Mouse (Mus musculus) ES-CJ7 (cell line): ENCODE data around the gene Tcea3.

ENCODE experiments used
- DNase-seq: peaks from one replicate; pipeline ENCODE4 v3.0.0; 2011; ENCODE audit warnings: low read depth, low spot score

Tcea3 gene

DNA sequence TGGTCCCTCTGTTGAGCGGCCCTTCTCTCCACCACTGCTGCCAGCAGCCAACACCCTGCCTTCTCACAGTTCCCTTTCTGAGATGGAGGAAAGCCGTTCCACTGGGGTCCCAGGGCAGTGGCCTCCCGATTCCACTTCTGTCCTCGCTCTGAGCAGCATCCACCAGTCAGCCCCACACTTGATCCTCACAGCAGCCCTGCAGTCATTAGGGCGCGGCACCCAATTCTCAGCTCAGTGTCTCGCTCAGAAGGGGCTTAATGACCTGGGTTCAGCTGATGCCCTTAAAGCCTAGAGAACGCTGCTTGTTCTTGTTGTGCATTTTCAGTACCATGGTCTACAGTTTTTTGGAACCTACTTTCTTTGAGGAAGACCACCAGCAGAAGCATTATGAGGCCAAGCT is 33.6 kb downstream of the Tcea3 start:
- DNase-seq, result no peak

- DNase-seq, result no peak
Observed at GRCm38 (mm10) chr4:136281611-136282010, 34.1 kb downstream of the Tcea3 start.

DNA sequence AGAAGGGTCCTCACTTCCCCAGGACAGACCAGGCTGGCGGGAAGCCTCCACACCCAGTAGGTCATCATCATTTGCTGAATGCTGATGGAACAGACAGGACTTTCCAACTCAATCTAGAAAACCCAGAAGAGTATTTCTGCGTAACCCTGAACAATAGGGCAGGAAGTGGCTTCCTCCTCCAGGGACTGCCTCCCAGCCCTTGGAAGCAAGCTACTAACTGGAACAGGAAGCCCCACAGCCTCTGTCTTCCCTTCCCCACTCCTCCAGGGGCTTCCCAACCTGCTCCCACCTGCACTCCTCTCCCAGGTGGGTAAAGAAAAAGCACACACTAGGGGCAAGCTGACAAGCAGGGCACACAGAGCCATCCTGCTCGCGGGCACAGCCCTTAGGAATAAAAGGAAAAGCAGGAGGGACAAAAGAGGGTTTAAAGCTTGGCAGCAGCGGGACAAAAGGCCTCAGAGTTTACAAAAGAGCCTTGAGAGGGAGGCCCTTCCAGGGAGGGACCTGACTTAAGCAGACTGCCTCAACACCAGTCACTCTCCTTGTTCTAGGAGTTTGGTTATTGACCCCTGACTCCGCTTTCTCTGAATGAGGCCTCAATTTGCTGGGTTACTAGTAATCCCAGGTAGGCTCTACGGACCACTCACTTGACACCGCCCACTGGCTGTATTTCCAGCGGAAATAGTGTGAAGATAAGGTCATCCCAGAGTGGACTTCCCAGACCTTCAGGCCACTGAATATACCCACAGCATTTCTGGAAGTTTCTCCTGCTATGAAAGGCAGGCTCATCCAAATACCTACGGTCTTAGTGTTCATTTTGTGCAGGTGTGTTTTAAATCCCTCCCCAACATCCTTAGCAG is 35.3 kb downstream of the Tcea3 start:
- no peak for DNase-seq

- DNase-seq, result no peak
Observed at GRCm38 (mm10) chr4:136283783-136284182, 36.3 kb downstream of the Tcea3 start.

GRCm38 (mm10) chr4:136284455-136284854 is 36.9 kb downstream of the Tcea3 start, which contains the start of gene Zfp46:
Gene Zfp46 (plus strand): TSS chr4:136284683.
- DNase-seq, result no peak

DNA sequence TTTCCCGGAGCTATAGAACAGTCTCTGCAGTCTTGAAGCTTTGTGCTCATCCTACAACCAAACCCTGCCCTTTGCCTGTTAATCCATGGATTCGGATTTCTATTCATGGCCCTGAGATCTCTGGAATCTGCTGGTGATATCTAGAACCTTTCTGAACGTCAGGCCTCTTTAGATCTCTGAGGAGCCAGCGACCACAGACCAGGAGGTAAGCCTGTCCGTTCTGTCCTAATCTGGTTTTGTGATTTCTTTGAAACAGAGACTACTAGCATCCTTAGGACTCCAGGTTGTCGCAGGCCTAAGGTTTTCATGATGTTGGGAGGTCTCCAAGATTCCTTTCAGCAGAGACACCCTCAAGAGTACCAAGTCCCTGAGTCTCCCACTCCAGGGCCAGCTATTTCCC is 37.4 kb downstream of the Tcea3 start:
- no peak for DNase-seq

- peak; percentile 95 for DNase-seq
Observed at GRCm38 (mm10) chr4:136285348-136285810, 37.9 kb downstream of the Tcea3 start.

- DNase-seq, result peak; percentile 96
Observed at GRCm38 (mm10) chr4:136285811-136286371, 38.4 kb downstream of the Tcea3 start.

GRCm38 (mm10) chr4:136289918-136290780 is 42.6 kb downstream of the Tcea3 start:
- peak; percentile 53 for DNase-seq

DNA sequence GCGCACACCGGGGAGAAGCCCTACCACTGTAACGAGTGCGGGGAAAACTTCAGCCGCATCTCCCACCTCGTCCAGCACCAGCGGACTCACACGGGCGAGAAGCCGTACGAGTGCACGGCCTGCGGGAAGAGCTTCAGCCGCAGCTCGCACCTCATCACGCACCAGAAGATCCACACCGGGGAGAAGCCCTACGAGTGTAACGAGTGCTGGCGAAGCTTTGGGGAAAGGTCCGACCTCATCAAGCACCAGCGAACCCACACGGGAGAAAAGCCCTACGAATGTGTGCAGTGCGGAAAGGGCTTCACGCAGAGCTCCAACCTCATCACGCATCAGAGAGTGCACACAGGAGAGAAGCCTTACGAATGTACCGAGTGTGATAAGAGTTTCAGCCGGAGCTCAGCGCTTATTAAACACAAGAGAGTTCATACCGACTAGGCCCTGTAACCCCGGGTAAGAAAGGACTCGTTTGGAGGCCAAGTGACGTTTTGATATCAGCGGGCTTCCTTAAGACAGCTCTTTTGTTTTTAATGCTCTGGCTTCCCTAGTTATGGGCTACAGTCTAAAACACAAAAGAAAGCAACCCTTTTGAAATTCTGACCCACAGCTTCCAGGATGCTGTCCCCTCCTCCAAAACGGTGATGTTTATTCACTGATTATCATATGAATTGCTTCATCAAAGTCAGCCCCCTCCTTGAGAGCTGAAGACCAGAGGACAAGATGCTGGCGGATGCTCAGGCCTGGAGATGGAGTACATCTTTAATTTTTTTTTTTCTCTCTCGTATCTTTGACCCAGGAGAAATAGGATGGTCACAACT is 43.5 kb downstream of the Tcea3 start:
- DNase-seq, result peak; percentile 77

DNA sequence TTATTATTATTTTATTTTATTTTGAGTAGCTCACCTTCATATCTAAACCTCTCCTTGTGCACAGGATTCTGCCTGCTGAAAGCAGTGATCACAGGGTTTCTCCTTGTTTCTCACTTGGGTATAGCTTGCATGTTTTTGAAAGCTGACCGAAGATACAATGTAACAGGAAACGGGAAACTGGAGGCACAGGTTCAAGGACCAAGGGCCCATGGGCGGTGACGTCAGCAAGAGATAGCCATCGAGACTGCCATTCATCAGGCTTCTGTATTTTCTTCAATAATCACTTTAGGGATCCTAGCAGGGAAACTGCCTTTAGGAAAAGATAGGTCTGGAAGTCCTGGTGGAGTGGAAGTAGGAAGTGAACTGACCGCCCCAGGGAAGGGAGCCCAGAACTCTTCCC is 44.2 kb downstream of the Tcea3 start:
- no peak for DNase-seq

GRCm38 (mm10) chr4:136295941-136296340 is 48.4 kb downstream of the Tcea3 start:
- DNase-seq, result no peak

GRCm38 (mm10) chr4:136302462-136302861 is 54.9 kb downstream of the Tcea3 start:
- DNase-seq, result no peak

- peak; percentile 66 for DNase-seq
Observed at GRCm38 (mm10) chr4:136304181-136304580, 56.7 kb downstream of the Tcea3 start.

DNA sequence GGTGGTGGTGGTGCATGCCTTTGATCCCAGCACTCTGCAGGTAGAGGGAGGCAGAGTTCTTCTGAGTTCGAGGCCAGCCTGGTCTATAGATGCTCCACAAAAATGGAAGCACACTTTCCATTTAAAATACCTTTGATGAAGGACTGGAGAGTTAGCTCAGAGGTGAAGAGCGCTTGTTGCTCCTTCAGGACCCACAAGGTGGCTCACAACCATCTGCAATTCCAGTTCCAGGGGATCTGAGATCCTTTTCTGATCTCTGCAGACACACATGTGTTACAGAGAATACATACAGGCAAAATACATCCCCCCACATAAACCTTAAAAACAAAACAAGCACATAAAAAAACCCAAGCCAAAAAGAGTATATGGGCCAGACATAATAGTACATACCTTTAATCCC is 60.8 kb downstream of the Tcea3 start:
- DNase-seq, result no peak

GRCm38 (mm10) chr4:136309780-136310179 is 62.3 kb downstream of the Tcea3 start:
- peak; percentile 86 for DNase-seq

DNA sequence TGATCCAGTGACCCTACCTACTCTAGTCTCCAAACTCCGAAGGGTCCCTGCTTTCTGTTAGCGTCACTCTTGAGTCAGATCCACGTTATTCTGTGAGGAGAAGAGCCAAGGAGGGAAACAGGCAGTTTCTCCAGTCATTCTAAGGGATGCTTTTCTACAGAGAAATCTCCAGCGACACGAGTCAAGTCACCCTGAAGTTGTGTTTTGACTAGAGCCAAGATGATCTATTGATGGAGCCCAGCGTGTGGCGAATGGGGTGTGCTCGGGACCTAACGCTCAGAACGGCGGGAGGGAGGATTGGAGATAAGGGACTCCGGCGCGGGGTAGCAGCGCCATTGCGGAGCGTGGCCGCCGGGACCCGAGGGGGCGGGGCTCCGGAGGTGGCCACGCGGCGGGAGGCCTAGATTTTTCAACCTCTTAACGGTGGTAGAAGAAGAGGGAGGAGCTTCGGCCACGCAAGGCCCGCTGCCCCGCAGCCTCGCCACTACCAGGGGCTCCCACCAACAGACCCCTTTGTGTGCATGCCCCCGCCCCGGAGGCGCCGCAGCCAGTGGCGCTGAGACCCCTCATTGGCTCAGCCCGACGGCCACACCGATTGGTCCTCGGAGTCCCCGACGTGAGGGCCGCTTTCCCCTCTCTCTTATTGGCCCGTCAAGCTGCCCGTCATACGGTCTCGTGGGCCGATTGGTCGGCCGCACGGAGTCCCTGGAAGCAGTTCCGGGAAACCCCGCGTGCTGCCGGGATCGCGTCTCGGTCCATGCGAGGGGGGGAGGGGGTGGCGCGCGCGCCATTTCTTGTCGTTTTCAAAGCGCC is 62.9 kb downstream of the Tcea3 start, which contains the start of gene Hnrnpr:
Gene Hnrnpr, plus strand, starts transcription at position 714 of the 813 bp plus-strand sequence.
- DNase-seq, result peak; percentile 99

DNA sequence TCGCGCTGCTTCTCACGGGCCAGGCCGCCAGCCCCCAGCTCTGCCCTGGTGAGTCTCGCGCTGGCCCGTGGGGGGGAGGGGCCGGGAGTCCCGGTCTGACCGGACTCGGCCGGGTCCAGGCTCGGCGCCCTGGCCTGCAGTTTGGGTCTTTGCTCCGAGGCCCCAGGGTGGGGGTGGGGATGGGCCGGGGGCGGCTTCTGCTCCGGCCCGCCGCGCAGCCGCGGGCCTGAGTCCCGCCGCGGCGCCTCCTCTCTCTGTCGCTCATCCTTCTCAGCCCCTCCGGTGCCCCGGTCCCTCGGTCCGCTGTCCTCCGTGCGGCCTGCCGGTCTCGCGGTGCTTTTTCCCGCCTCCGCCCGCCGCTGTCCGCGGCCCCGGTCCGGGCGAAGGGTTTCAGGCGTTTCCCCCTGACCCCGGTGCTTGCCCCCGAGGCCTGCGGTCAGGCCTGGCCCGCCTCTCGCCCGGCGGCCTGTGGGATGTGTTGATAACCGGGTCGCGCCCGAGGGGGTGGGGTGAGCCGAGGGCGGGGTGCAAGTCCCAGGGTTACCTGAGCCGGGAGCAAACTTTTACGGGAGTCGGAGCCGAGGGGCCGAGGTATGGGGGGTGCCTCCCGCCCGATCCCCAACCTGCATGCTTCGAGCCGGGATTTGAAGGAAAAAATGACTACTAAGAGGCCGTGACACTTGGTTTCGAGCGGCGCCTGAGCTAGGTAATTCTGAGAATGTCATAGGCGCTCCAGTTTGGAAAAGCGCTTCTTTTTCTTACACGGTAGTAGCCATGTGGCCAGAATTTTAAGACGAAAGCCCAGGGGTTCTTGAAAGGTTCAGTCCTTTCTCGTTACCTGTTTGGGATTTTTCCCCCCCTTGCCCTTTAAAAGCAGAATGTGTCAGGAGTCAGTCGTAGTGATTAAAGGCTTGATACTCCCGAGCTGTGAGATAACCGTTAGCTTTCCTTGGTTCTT is 63.8 kb downstream of the Tcea3 start:
- DNase-seq, result peak; percentile 63

GRCm38 (mm10) chr4:136312616-136313015 is 65.1 kb downstream of the Tcea3 start:
- no peak for DNase-seq
